Mouse (Mus musculus): ENCODE measurements around the gene Gpn2.
A peak's percentile ranks its signal among the peaks of the same experiment; 100 is the strongest.

Gene Gpn2

DNA sequence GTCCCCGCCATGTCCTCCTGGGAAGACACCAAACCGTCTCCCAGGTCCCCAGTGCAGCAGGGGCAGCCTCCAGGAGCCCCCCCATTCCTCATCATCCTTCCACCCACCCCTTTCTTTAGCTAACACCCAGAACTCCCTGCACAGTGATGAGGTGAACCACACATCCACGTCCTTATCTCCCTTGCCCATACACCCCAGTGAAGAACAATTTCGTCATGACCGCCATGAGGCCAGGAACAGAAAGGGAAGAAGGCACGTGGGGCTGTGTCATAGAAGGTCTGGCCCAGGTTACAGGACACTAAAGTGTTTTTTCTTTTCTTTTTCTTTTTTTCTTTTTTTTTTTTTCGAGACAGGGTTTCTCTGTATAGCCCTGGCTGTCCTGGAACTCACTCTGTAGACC is 40.7 kb downstream of the Gpn2 start:
- DNase-seq (ENCODE audit: low spot score in 2 of 2), result no peak

- DNase-seq (ENCODE audit: low spot score in 2 of 2), result no peak
These were observed 41.5 kb downstream of the Gpn2 start for GRCm38 (mm10) chr4:133625621-133626071.

GRCm38 (mm10) chr4:133626221-133626620 is 42.1 kb downstream of the Gpn2 start:
- no peak for DNase-seq (ENCODE audit: low spot score in 2 of 2)

DNA sequence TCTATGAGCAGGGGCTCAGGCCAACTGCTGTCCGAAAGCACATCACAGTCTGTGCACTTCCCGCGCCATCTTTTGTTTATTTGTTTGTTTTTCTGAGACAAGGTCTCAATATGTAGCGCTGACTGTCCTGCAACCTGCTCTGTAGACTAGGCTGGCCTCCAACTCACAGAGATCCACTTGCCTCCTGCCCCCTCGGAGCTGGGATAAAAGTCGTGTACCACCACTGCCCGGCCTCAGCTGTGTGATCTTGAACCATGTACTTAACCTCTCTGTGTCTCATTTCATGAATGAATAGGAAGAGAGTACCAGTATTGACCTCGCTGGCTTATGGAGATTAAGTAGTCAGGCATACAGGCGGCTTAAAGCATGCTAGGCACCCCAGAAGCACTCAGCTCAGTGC is 42.5 kb downstream of the Gpn2 start:
- no peak for DNase-seq (ENCODE audit: low spot score in 2 of 2)

DNA sequence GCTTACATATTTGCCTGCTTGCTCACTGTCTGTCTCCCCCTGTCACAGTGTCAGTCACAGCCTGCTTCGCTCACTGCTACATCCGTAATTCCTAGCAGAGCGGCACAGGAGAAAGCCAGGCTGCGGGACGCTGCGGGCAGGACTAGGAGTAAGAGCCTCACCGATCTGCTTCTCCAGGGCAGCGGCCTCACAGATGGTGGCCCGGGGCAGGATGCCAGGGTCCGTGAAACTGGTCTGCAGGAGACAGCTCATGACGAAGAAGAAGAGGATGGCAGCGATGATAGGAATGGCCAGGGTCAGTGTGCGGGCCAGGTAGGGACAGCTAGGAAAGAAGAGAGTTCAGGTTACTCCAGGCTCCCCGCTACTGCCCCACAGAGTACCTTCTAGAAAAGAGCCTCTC is 42.9 kb downstream of the Gpn2 start:
- no peak for DNase-seq (ENCODE audit: low spot score in 2 of 2)

- DNase-seq (ENCODE audit: low spot score in 2 of 2), result no peak
These were observed 44.4 kb downstream of the Gpn2 start for GRCm38 (mm10) chr4:133628517-133628916.

DNA sequence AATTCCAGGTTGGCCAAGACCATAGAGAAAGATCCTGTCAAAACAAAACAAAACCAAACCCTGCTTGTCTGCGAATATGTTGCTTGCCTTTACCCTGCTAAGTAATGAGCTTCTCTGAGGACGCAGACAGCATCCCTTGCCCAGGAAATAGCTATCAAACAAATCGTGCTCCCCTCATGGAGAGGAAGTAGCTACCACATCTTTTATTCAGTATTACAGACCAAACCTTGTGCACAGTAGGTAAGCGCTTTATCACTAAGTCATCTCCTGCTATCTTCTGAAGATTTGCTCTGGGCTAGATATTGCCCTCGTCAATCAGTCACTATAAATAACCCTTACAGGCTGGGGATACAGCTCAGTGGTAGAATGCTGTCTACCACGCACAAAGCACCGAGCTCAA is 45.0 kb downstream of the Gpn2 start:
- no peak for DNase-seq (ENCODE audit: low spot score in 2 of 2)

DNA sequence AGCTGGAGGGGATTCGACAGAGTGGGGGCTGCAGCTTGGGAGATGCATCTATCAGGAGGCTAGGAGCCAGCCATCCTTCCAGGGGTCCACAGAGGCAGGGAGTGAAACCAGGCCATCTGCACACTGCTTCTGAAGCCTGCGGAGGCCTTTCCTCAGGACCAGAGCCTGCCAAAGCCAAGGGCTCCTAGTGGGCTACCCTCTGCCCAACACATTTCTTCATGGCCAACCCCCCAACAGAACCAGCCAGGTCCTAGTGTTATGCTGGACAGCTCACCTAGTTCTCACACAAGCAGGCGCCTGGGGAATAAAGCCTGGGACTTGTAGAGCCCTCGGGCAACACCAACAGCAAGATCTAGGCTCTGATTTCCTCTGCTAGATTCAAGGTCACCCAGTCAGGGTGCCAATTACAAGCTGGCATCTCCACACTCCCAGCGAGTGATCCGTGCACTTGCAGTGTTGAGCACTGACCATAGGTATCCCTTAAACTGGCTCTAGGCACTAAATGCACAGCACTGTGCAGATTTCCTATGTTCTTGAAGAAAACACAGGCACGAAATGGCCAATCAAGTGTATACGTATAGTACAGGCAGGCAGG is 46.3 kb downstream of the Gpn2 start:
- DNase-seq (ENCODE audit: low spot score in 2 of 2), result no peak

DNA sequence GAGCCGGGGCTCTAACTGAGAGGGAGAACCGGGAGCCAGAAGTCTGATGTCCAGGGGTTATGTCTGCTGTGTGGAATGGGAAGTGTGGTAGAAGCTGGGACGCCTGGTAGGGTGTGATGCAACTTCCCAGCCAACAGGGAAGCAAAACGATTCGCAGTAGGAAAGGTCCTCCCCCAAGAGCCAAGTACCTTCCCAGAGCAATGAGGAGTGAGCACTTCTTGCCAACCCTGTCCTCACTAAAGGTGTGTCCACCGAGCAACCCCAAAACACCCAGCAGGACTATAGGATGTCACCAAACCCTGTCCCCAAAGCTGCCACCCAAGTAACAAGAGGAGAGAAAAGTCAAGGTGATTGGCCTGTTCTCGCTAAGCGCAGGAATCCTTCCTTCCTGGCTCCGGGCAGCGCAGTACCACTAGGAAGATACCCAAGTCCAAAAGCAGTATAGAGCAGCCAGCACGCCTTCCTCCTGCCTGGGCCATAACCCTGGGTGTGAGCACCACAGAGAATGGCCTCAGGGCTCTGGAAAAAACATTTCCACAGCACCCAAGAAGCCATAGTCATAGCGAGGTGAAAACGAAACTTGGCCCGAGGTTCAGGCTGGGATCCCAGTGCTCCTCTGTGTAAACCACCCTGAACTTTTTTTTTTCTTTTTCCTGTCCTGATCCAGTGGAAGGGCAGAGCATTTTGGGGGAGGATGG is 47.1 kb downstream of the Gpn2 start:
- DNase-seq (ENCODE audit: low spot score in 2 of 2), result no peak

DNA sequence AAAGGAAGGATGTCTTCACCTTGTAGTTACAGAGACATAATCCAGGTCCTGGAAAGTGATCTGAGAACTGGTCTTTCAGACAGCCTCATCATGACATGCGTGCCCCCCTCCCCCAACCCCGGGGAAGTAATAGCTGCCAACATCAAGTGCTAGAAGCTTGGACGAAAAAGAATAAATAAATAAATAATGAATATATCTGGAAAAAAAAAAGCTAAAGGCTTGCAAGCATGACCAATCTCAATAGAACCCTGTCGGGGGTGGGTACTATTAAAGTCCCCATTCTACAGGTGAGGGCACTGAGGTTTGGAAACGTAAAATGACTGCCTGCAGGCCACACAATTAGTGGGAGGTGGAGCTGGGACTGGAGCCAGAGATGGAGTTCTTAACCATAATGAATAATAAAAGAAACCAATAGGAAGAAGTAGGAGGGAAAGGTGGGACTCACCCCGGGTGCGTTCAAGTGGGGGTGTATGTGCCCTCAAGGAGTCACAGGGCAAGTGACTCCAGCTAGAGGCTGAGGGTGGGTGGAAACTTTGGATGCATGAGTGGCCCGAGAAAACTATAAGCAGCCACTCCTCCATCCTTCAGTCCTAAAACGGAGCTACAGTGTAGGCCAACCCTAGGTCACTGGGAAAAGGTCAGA is 47.7 kb downstream of the Gpn2 start:
- no peak for DNase-seq (ENCODE audit: low spot score in 2 of 2)

- no peak for DNase-seq (ENCODE audit: low spot score in 2 of 2)
These were observed 48.5 kb downstream of the Gpn2 start for GRCm38 (mm10) chr4:133632483-133633327.

- peak; percentile 82 to 92 for DNase-seq (ENCODE audit: low spot score in 2 of 2)
These were observed 49.3 kb downstream of the Gpn2 start for GRCm38 (mm10) chr4:133633332-133634042.

- DNase-seq (ENCODE audit: low spot score in 2 of 2), result no peak
These were observed 49.9 kb downstream of the Gpn2 start for GRCm38 (mm10) chr4:133634043-133634410.
